Mouse (Mus musculus) kidney, postnatal 14 days (tissue): ENCODE results near the gene Hist1h2bq.
"Not testable (repeated sequence)": the region's sequence is repeated elsewhere in the genome, so short reads cannot be mapped to it uniquely, and the experiment has no call there.

Source experiments
- DNase-seq: peaks from one replicate; pipeline ENCODE4 v3.0.0; 2022; ENCODE audit warnings: mixed read lengths

Gene Hist1h2bq

DNA sequence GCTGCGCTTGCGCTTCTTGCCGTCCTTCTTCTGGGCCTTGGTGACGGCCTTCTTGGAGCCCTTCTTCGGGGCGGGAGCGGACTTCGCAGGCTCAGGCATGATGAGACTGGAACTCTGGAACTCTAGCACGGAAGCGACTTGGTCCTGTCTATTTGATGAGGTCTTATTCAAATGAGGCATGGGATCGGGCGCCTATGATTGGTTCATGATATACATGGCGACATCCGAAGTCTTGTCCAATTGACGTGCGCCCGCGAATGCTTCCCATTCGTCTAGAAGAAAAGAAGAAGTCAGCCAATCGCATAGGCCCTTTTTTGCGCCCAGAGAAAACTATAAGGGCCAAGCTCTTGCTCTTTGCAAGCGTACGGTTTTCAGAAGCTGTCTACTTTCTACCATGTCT, at the start of gene Hist1h2bq, which contains the start of gene Hist1h2ao:
Gene Hist1h2bq (minus strand): TSS at position 125 of the 400 bp plus-strand sequence.
Gene Hist1h2ao (plus strand): TSS at position 393 of the 400 bp plus-strand sequence.
- not testable (repeated sequence) for DNase-seq

DNA sequence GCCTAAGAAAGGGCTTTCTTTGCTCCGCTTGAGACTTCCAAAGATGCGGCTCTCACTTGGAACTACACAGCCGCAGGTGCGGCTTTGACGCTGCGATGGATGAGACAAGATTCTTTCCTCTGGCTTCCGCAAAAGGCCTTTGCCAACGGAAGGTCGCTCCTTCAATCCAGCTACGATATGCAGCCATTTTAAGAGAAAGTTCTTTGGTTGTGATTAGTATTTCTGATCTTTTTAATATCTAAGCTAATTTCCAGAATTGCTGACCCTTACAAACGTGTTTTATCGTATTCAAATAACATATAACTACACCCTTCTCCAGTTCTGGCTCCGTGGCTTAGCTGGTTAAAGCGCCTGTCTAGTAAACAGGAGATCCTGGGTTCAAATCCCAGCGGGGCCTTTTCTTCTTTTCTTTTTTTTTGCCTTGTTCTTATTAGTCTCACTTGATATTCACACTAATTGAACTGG, 45.7 kb upstream of the Hist1h2bq start:
- peak; percentile 11 for DNase-seq

DNA sequence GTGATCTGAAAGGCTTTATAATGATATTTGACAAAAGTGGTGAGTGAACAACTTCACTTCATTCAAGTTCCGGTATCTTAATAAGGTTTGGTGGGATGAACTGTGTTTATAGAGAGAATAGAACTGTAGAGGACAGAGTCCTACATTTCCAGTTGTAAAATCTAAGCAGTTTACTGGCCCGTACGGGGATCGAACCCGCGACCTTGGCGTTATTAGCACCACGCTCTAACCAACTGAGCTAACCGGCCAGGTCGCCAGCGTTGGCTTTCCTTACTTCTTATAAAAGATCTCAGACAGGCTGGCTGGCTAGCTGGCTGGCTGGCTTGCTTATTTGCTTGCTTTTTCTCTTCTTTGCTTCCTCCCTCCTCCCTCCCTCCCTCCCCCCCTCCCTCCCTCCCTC, 45.1 kb upstream of the Hist1h2bq start:
- peak; percentile 37 for DNase-seq

DNA sequence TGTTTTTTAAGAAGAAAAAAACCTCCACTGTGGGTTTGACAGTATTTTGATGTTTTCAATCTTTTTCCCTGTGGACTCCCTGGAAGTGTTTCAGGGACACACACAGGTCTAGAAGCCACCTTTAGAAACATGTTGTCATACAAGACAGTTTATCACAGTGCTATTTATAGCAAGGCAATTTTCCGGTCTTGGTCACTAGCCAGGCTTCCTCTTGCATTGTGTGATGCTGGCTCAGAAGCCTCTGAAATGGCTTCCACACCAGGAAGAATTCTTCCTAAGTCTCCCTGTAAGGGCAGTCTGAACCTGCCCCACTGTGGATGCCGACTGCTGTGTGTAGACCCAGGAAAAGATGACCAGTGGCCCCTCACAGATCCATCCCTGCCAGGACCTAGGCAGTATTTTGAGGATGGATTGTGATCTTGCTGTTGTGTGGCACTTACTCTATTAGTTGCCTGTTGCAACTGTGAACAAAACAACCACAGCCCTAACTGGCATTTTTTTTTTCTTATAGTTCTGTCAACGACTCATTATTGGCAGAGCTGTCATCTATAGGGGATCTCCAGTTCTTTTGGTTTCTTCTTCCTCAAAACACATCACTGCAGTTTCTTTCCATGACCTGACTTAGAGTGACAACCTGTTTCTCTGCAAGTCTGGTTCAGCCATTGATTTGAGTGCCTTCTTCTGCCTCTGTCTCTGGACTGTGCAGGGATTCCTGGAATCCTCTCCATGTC, 42.4 kb upstream of the Hist1h2bq start:
- DNase-seq: peak; percentile 15

DNA sequence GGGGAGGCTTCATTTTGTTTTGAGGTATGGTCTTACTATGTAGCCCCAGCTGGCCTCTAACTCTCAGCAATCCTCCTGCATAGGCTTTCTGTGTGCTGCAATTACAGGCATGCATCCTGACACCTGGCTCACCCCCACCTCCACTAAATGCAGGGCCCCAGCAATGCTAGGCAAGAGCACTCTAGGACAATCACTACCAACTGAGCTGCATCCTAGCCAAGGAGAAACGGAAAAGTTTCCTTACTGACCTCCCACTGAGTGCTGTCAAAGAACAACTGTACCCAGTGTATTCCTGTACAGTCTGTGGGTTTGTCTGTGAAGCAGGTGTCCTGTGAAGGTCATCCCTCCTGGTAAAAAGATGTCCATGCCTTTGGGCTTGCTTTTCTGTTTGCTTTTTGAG, 40.7 kb upstream of the Hist1h2bq start:
- not testable (repeated sequence) for DNase-seq

DNA sequence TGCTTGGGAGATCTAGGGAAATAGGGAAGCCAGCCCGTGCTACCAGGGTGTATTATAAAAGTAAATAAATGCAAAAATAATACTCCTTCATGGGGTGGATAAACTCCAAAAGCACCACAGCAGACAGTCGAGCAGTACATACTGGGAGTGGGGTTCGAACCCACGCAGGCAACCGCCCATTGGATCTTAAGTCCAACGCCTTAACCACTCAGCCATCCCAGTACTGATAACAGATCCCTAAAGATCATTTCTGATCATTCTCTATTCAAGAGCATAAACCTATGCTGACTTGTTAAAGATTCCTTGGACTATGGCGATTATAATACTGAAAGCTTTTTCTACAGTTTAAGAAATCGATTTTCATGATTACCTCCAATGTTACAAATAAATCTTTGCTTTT, 37.9 kb upstream of the Hist1h2bq start:
- DNase-seq: no peak

DNA sequence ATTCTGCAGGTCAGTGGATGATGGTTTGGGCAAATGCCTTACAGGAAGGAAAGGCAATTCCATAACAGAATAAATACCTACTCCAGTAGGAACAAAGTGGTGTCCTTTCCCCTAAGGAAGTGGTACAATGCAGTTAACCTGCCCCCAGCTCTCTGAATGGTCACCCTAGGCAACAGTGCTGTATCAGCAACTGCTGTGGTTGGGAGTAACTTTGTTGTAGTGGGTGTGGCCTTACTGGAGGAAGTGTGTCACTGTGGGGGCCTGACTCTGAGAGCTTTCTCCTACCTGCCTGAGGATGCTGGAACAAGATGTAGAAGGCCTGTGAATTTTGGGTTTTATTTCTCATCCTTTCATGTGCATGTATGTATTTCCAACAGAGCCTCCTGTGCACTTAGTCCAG, 36.4 kb upstream of the Hist1h2bq start:
- DNase-seq: not testable (repeated sequence)

DNA sequence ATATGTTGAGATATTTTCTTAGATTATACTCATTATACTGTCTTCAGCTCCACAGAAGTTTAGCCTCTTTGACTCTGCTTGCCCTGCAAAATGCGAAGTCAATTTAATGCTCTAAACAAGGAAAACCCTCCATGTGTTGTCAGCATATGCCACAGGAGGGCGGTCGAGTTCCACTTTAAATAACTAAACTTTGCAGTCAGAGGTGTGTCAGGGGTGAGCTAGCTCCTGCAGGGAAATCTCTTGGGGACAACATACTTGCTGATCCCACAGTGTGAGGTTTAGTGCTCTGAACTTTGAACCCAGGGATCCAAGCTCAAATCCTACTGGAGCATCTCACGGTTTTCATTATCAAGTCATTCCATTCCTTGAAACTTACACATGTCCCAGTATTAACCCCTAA, 30.5 kb upstream of the Hist1h2bq start:
- DNase-seq: not testable (repeated sequence)

DNA sequence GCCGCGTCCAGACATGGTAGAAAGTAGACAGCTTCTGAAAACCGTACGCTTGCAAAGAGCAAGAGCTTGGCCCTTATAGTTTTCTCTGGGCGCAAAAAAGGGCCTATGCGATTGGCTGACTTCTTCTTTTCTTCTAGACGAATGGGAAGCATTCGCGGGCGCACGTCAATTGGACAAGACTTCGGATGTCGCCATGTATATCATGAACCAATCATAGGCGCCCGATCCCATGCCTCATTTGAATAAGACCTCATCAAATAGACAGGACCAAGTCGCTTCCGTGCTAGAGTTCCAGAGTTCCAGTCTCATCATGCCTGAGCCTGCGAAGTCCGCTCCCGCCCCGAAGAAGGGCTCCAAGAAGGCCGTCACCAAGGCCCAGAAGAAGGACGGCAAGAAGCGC, 23.5 kb upstream of the Hist1h2bq start, which contains the start of the genes Hist1h2ap and Hist1h2br:
Gene Hist1h2ap (minus strand): TSS at position 47 of the 400 bp plus-strand sequence.
Gene Hist1h2br (plus strand): TSS at position 283 of the 400 bp plus-strand sequence.
- DNase-seq: not testable (repeated sequence)

DNA sequence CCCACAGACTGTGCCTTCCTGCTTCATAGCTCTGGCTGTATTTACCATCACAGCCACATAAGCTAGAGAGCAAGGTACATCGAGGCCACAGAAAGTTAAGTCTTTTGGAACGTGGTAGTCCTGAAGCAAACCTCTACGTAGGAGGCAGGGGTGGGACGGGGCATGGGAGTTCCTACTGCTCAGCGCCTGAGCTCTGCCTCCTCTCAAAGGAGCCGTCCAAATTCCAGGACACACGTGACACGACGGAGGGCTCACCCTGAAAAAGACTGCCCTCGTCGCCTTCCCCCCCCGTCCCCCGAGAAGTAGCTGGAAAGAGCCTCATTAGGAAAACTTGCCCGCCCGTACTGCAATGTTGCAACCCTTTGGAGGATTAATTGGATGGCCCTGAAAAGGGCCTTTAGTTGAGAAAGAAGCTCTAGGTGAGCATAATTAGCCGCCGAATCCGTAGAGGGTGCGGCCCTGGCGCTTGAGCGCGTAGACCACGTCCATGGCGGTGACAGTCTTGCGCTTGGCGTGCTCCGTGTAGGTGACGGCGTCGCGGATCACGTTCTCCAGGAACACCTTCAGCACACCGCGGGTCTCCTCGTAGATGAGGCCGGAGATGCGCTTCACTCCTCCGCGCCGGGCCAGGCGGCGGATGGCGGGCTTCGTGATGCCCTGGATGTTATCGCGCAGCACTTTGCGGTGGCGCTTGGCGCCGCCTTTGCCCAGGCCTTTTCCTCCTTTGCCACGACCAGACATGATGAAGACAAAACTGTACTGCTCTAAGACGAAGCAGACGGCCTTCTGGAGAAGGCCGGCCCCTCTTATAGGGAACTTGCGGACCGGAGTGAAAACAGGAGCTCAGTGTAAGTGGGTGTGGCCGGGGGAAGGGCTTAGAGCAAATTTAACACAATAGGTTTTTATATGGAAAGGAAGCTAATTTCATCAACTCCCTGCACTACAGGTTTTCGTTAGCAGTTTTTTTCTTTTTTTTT, 21.7 kb upstream of the Hist1h2bq start, which contains the start of gene Hist1h4n:
Gene Hist1h4n (minus strand): TSS at position 779 of the 977 bp plus-strand sequence.
- peak; percentile 27 for DNase-seq

DNA sequence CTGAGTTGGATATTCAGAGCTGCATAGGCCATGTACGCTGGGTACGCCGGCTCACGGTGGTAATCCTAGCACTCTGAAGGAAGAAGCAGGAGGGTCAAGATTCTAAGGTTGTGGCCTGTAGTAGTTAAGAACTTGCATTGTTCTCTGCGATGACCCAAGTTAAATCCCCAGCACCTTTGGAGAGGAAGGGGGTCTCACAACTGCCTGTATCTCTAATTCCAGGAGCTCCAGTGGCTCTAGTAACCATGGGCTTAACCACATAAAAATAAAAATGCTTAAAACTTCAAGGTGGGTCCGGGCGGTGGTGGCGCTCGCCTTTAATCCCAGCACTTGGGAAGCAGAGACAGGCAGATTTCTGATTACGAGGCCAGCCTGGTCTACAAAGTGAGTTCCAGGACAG, 20.3 kb upstream of the Hist1h2bq start:
- no peak for DNase-seq

DNA sequence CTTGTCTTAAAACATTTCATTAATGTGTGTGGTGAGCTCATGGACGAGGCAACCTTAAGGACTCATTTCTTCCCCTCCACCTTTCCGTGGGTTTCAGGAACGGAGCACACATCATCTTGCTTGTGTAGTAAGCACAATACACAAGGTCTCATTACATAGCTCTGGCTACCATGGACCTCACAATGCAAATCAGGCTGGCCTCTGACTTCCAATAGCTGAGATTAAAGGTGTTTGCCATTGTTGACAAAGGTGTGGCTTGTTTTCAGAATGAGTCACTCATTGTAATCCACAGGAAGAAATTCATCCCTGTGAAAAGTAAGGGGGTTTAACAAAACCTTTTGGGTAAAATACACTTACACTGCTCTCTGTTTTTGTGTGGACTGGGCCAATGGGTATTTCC, 18.5 kb upstream of the Hist1h2bq start:
- no peak for DNase-seq

DNA sequence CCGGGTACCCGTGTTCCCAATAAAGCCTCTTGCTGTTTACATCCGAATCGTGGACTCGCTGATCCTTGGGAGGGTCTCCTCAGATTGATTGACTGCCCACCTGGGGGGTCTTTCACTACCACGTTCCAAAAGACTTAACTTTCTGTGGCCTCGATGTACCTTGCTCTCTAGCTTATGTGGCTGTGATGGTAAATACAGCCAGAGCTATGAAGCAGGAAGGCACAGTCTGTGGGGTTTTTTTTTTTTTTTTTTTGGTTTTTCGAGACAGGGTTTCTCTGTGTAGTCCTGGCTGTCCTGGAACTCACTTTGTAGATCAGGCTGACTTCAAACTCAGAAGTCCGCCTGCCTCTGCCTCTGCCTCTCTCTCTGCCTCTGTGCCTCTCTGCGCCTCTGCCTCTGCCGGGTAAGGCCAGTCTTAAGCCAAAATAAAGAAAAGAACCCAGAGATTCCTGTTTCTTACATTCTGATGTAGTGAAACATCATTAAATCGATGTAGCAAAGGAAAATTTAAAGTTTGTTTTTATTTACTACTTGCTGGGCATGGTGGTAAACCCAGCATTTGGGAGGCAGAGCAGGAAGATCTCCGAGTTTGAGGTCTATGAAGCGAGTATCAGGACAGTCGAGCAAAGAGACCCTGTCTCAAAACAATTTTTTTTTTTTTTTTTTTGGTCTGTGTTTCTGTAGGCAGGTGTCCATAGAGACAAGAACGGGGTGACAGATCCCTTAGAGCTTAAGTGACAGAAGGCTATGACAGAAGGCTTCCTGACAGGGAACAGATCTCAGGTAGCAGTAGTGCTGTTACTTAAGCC, 10.3 kb upstream of the Hist1h2bq start:
- not testable (repeated sequence) for DNase-seq

DNA sequence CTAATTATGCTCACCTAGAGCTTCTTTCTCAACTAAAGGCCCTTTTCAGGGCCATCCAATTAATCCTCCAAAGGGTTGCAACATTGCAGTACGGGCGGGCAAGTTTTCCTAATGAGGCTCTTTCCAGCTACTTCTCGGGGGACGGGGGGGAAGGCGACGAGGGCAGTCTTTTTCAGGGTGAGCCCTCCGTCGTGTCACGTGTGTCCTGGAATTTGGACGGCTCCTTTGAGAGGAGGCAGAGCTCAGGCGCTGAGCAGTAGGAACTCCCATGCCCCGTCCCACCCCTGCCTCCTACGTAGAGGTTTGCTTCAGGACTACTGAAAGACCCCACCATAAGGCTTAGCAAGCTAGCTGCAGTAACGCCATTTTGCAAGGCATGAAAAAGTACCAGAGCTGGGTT, 2.1 kb upstream of the Hist1h2bq start:
- not testable (repeated sequence) for DNase-seq

DNA sequence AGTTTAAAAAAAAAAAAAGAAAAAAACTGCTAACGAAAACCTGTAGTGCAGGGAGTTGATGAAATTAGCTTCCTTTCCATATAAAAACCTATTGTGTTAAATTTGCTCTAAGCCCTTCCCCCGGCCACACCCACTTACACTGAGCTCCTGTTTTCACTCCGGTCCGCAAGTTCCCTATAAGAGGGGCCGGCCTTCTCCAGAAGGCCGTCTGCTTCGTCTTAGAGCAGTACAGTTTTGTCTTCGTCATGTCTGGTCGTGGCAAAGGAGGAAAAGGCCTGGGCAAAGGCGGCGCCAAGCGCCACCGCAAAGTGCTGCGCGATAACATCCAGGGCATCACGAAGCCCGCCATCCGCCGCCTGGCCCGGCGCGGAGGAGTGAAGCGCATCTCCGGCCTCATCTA, 1.5 kb upstream of the Hist1h2bq start, which contains the start of gene Hist1h4m:
Gene Hist1h4m (plus strand): TSS at position 208 of the 400 bp plus-strand sequence.
- DNase-seq: peak; percentile 44

DNA sequence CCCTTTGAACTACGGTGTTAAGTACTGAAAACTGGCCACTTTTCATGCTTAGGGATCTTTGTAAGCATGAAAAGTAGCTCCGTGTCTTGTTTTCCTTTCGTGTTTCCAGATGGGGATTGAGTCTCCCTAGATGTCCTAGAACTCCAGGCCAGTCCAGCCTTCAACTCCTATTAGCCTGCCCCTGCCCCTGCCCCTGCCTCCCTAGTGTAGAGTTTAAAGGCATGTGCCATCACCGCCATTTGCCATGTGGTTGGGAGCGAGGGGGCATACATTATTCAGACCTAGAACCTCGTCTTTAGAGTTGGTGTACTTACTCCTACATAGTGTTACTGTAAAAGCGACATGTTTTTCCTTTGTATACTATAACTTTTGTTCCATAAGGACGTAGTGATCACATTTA, 1.1 kb upstream of the Hist1h2bq start:
- DNase-seq: not testable (repeated sequence)

DNA sequence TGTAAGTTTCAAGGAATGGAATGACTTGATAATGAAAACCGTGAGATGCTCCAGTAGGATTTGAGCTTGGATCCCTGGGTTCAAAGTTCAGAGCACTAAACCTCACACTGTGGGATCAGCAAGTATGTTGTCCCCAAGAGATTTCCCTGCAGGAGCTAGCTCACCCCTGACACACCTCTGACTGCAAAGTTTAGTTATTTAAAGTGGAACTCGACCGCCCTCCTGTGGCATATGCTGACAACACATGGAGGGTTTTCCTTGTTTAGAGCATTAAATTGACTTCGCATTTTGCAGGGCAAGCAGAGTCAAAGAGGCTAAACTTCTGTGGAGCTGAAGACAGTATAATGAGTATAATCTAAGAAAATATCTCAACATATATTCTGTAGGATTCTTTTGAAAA, 6.9 kb downstream of the Hist1h2bq start:
- not testable (repeated sequence) for DNase-seq

DNA sequence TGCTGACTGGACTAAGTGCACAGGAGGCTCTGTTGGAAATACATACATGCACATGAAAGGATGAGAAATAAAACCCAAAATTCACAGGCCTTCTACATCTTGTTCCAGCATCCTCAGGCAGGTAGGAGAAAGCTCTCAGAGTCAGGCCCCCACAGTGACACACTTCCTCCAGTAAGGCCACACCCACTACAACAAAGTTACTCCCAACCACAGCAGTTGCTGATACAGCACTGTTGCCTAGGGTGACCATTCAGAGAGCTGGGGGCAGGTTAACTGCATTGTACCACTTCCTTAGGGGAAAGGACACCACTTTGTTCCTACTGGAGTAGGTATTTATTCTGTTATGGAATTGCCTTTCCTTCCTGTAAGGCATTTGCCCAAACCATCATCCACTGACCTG, 12.8 kb downstream of the Hist1h2bq start:
- DNase-seq: not testable (repeated sequence)

DNA sequence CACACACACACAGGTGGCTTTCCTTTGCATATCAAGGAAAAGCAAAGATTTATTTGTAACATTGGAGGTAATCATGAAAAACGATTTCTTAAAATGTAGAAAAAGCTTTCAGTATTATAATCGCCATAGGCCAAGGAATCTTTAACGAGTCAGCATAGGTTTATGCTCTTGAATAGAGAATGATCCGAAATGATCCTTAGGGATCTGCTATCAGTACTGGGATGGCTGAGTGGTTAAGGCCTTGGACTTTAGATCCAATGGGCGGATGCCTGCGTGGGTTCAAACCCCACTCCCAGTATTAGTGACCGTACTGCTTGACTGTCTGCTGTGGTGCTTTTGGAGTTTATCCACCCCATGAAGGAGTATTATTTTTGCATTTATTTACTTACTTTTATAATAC, 14.4 kb downstream of the Hist1h2bq start:
- no peak for DNase-seq

DNA sequence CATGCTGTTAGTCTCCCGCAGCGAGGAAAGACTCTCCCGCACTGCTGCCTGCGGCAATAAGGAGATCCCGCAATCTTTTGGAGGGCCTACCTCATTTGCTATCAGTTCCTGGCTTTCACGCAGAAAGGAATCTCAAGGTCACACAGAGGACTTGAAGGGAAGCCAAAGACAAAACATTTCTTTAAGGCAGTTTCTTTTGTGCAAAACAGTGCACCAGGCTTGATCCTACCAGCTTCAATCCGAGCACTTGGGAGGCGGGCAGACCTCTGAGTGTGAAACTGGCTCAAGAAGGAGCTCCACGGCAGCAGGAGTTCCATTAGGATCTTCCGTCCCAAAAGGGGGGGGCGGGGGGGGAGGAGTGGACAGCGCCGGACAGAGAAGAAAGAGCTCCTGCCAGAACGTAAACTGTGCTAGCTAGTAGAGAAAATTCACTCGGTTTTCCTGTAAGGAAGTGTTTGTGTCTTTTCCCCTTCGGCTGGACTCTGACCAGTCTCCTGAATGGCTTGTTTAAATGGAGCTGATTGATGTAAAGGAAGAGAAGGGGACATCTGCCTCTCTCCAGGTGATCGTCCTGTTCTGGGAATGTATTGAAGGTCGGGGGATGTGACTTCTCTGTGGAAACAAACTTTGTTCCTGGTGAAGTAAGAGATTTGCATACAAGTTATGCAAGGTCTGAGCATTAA, 19.3 kb downstream of the Hist1h2bq start:
- DNase-seq: no peak

DNA sequence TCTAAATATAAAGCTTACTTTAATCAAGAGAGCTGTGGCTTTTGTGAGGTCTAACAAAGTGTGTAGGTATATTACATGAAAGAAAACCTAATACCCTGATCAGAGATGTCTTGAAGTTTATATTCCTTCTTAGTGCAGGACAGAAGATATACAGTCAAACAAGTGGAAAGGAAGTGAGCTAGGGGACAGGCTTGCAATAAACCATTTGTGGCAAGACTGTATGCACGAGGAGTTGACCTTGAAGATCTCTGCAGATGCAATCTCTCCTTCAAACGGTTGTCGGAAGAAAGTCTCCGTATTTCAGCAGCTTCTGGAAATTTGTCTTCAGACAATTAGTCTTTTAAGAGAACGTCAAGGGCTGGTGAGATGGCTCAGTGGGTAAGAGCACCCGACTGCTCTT, 20.1 kb downstream of the Hist1h2bq start:
- no peak for DNase-seq
